Mouse (Mus musculus) neural tube, embryonic 13.5 days (tissue): ENCODE results near the gene Atp2a1. TPM values are rescaled to one million over a fixed set of nuclear protein-coding genes. Genes with fewer than 3 reads are reported as not detected.

Experiments
- ATAC-seq: fragments of 200-750 bp; cut with Nextera tagmentation; 2 replicates; pipeline ENCODE4 v1.8.0; 2017; ENCODE audit warnings: low read depth, mild to moderate bottlenecking, moderate TSS enrichment, moderate library complexity
- H3K27ac ChIP-seq: fragments of 300-500 bp; sonication (generic); replicated peaks from 2 replicates; pipeline ENCODE4 v1.5.1; 2015; ENCODE audit warnings: moderate library complexity, mild to moderate bottlenecking, inconsistent platforms
- H3K27me3 ChIP-seq: fragments of 300-500 bp; sonication (generic); 2 replicates; pipeline ENCODE4 v1.6.1; 2015; ENCODE audit warnings: mild to moderate bottlenecking, inconsistent platforms
- H3K36me3 ChIP-seq: fragments of 300-500 bp; sonication (generic); 2 replicates; pipeline ENCODE4 v1.6.1; 2015; ENCODE audit warnings: mild to moderate bottlenecking, inconsistent platforms
- H3K4me1 ChIP-seq: fragments of 300-500 bp; sonication (generic); replicated peaks from 2 replicates; pipeline ENCODE4 v1.6.1; 2015; ENCODE audit warnings: inconsistent platforms
- H3K4me2 ChIP-seq: fragments of 300-500 bp; sonication (generic); 2 replicates; pipeline ENCODE4 v1.6.1; 2015; ENCODE audit warnings: inconsistent platforms, mild to moderate bottlenecking, moderate library complexity
- H3K4me3 ChIP-seq: fragments of 300-500 bp; sonication (generic); 2 replicates; pipeline ENCODE4 v1.5.1; 2015; ENCODE audit warnings: mild to moderate bottlenecking, inconsistent platforms
- H3K9ac ChIP-seq: fragments of 300-500 bp; sonication (generic); 2 replicates; pipeline ENCODE4 v1.6.1; 2015; ENCODE audit warnings: moderate library complexity, mild to moderate bottlenecking, inconsistent platforms
- H3K9me3 ChIP-seq: fragments of 300-500 bp; sonication (generic); 2 replicates; pipeline ENCODE4 v1.6.1; 2016; ENCODE audit warnings: inconsistent platforms
- WGBS: fragments of 180-500 bp; shearing (Covaris S2); methylation state at CpG from one replicate; pipeline ENCODE4 v1.1.7; 2015; 5-methylcytosine and 5-hydroxymethylcytosine counted together
- polyA plus RNA-seq: library from polyadenylated mRNA; unstranded; fragments of >200 nt; fragmentation: Nextera tagmentation; extraction: Ambion mirVana; gene quantifications from 2 replicates; pipeline ENCODE4 v1.2.1, GENCODE M21; 2015

The Atp2a1 gene
- polyA plus RNA-seq, 1 experiment from 2014 or later = 2.1 TPM

DNA sequence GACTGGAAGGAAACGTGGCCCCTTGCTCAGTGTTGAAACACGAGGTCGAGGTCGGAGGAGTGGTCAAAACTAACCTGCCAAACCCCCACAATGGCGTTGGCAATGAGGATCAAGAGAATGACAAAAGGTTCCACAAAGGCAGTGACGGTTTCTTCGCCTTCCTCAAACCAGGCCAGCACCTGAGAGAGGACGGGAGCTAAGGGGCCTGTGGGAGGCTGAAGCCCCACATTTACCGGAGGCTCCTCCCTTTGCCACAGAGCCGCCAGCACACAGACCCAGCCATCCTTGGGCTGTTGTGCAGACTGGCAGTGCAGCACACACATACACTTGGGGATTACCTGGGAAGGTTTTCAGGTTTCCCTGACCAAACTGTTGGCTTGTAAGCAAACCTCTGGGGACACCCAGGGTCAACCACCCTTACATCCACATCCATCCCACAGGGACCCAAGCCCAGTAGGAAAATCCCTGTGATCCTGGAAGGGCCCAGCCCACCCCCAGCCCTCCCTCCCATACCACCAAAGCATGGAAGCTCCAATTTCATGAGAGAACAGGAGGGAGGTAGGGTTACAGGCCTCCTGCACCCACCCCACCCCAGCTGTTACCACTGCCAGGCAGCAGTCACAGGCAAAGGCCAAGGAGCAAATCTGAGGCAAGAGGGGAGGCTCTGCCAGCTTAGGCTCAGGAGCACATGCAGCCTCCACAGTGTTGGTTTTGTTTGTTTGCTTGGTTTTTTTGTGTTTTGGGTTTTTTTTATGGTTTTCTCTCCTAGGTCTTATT, 2.1 kb downstream of the Atp2a1 start:
- Histone ChIP-seq H3K4me1 (0 out of 2 replicates have a peak, but pooled peaks cover 3% of the 10 kb centered on the region), H3K36me3 (no peaks in the 10 kb centered on the region), H3K27ac (no peak overlapping the region), H3K27me3 (no peaks in the 10 kb centered on the region), H3K9me3 (no peaks in the 10 kb centered on the region), H3K4me2 (no peak overlapping the region), H3K9ac (no peak overlapping the region), H3K4me3 (no peak overlapping the region)
- ATAC-seq = no peak
- WGBS = 61% methylated on average over 10 of the region's 10 CpGs

DNA sequence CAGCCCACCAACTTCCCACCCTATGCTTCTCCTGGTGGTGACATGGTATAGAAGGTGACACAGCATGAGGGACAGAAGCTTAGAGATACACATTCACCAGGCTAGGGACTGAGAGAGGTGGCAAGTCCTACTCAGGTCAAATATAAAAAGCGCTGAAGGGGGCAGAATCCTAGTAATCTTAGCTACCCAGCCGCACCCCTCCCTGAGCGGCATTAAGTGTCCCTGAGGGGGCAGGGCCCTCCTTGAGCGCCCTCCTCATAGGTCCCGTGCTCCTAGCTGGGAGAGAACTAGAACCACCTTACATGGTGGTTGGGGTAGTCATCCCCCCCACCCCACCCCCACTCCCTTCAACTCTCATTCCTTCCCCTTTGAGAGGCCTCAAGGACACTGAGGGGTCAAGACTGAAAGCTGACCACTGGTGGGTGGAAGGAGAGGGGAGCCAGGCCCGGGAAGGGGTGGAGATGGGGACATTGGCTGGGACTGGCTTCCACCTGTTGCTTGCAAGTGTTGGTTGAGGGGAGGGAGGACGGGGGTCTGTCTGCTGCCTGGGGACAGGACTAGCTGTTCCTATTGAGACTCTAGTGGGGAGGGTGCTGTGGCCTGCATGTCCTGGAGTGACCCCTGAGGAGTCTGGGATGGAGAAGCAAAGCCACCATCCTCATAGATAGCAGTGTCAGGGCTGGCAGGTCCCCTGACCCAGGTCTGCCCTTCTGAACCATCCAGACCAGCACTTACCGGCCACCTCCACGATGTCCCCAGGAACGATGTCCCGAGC, 3.9 kb downstream of the Atp2a1 start:
- no peaks in the 10 kb centered on the region for H3K36me3 ChIP-seq
- H3K27me3 ChIP-seq = no peaks in the 10 kb centered on the region
- no peak overlapping the region for H3K4me2 ChIP-seq
- no peaks in the 10 kb centered on the region for H3K4me1 ChIP-seq
- ATAC-seq = no peak
- H3K9ac ChIP-seq = no peak overlapping the region
- no peak overlapping the region for H3K27ac ChIP-seq
- 81% methylated on average over 11 of the region's 11 CpGs for WGBS
- H3K4me3 ChIP-seq = no peak overlapping the region
- H3K9me3 ChIP-seq = no peaks in the 10 kb centered on the region

GRCm38 (mm10) chr7:126458225-126458624, 4.7 kb downstream of the Atp2a1 start:
- WGBS = 89% methylated on average over 5 of the region's 5 CpGs
- H3K27me3 ChIP-seq = no peaks in the 10 kb centered on the region
- H3K4me1 ChIP-seq = no peaks in the 10 kb centered on the region
- H3K9me3 ChIP-seq = no peaks in the 10 kb centered on the region
- no peaks in the 10 kb centered on the region for H3K36me3 ChIP-seq
- no peak overlapping the region for H3K9ac ChIP-seq
- H3K4me3 ChIP-seq = no peak overlapping the region
- no peak overlapping the region for H3K4me2 ChIP-seq
- no peak for ATAC-seq
- H3K27ac ChIP-seq = no peak overlapping the region

DNA sequence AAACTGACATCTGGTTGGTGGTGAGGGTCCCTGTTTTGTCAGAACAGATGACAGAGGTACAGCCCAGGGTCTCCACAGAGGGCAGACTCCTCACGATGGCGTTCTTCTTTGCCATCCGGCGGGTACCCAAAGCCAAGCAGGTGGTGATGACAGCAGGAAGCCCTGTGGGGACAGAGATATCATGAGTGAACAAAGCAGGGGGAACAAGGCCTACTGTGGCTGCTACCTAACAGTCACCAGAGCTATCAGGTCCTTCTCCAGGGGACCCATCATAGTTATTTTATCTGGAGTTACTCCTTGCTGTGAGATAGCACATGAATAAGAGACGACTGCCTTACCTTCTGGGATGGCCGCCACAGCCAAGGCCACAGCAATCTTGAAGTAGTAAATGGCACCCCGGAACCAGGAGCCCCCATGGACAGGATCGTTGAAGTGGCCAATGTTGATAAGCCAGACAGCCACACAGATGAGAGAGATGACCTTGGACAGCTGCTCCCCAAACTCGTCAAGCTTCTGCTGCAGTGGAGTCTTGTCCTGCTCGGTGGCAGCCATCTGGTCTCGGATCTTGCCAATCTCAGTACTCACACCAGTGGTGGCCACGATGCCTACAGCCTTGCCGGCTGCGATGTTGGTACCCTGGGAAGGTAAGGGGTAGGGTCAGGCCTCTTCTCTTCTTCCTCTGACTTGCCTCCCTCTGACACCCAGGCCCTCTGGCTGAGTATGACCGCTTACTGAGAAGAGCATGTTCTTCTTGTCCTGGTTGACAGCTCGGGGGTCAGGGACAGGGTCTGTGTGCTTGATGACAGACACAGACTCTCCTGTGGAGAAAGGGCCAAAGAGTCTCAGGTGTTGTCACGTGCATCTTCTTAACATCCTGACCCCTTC, 6.3 kb downstream of the Atp2a1 start:
- H3K27me3 ChIP-seq = no peaks in the 10 kb centered on the region
- no peak overlapping the region for H3K27ac ChIP-seq
- no peak overlapping the region for H3K4me3 ChIP-seq
- no peak for ATAC-seq
- H3K9ac ChIP-seq = no peak overlapping the region
- H3K36me3 ChIP-seq = no peaks in the 10 kb centered on the region
- H3K9me3 ChIP-seq = no peaks in the 10 kb centered on the region
- WGBS = 92% methylated on average over 17 of the region's 17 CpGs
- no peak overlapping the region for H3K4me2 ChIP-seq
- H3K4me1 ChIP-seq = no peaks in the 10 kb centered on the region

- no peaks in the 10 kb centered on the region for H3K4me1 ChIP-seq
- WGBS = 79% methylated on average over 2 of the region's 2 CpGs
Measured at GRCm38 (mm10) chr7:126455242-126455641, 7.7 kb downstream of the Atp2a1 start.

DNA sequence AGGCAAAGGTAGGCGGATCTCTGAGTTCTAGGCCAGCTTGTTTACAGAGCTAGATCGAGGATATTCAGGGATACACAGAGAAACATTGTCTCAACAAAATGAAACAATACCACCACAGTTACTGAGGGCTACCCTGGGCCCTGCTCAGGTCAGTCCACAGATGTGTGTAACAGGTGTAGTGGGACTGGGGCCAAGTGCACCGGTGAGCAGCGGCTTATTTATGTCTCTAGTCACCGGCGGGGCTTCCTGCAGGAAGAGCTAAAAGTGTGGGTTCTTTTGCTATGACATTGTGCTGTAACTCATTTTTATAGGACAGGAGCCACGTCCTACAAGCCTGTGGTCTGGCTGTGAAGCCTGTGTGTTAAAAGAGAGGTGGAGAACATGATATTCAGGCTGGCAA, 9.0 kb downstream of the Atp2a1 start:
- Histone ChIP-seq H3K4me2 (no peak overlapping the region), H3K27me3 (no peaks in the 10 kb centered on the region), H3K9ac (no peak overlapping the region), H3K36me3 (peaks cover under 1% of the 10 kb centered on the region; the same call in 1 of the 2 replicates), H3K9me3 (no peaks in the 10 kb centered on the region), H3K27ac (no peak overlapping the region), H3K4me3 (no peak overlapping the region), H3K4me1 (no peaks in the 10 kb centered on the region)
- no peak for ATAC-seq
- 64% methylated on average over 7 of the region's 7 CpGs for WGBS

More at GRCm38 (mm10) chr7:126455242-126455641, 7.7 kb downstream of the Atp2a1 start:
- no peaks in the 10 kb centered on the region for H3K27me3 ChIP-seq
- H3K36me3 ChIP-seq = no peaks in the 10 kb centered on the region
- H3K27ac ChIP-seq = no peak overlapping the region
- no peaks in the 10 kb centered on the region for H3K9me3 ChIP-seq
- no peak for ATAC-seq
- H3K4me2 ChIP-seq = no peak overlapping the region
- H3K9ac ChIP-seq = no peak overlapping the region
- no peak overlapping the region for H3K4me3 ChIP-seq

DNA sequence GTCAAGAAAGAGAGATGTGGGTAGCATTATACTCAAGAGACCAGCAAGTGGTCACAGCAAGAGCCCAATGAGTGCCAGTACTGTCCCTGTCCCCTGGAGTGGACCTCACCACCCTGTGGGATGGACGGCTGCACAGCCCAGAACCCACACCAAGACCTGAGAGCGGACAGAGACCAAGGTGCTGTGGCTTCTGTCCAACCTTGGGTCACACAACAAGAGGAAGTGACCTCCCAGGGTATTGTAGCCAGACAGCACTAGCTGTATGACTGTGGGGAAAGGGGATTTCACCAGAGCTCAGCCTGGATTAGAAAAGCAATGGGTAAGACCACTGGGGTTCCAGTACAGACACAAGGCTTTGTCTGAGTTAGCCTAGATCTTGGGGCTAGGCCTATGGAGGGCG, 10.7 kb downstream of the Atp2a1 start:
- no peak for ATAC-seq
- Histone ChIP-seq H3K27ac (no peak overlapping the region), H3K9me3 (no peaks in the 10 kb centered on the region), H3K4me3 (no peak overlapping the region), H3K9ac (no peak overlapping the region), H3K4me1 (no peaks in the 10 kb centered on the region), H3K27me3 (no peaks in the 10 kb centered on the region), H3K4me2 (no peak overlapping the region), H3K36me3 (peaks cover 17% of the 10 kb centered on the region)
- 92% methylated on average over 3 of the region's 3 CpGs for WGBS

GRCm38 (mm10) chr7:126450641-126451040, 12.3 kb downstream of the Atp2a1 start:
- no peak for ATAC-seq
- H3K9me3 ChIP-seq = no peaks in the 10 kb centered on the region
- H3K27ac ChIP-seq = no peak overlapping the region
- peaks cover 33% of the 10 kb centered on the region for H3K36me3 ChIP-seq
- WGBS = 94% methylated on average over 6 of the region's 6 CpGs
- no peak overlapping the region for H3K4me3 ChIP-seq
- no peak overlapping the region for H3K9ac ChIP-seq
- H3K27me3 ChIP-seq = no peaks in the 10 kb centered on the region
- no peaks in the 10 kb centered on the region for H3K4me1 ChIP-seq
- H3K4me2 ChIP-seq = no peak overlapping the region

DNA sequence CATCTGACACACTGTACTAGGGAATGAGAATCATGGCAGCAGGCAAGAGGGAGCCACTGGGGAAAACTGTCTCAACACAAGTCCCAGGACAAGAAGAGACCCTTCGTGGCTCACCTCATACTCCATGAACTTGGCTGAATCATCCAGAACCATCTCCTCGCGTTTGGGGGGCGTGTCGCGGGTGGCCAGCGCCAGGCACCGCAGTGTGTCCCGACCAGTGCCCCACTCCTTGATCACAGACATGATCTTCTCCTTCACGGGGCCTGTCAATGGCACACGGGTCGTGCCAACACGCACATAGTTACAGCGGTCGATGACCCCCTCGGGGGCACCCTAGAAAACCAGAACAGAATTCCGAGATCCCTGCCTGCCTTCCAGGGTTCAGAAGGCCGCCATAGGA, 12.9 kb downstream of the Atp2a1 start:
- no peaks in the 10 kb centered on the region for H3K27me3 ChIP-seq
- WGBS = 93% methylated on average over 18 of the region's 18 CpGs
- no peak for ATAC-seq

GRCm38 (mm10) chr7:126448481-126448880, 14.4 kb downstream of the Atp2a1 start:
- H3K9ac ChIP-seq = no peak overlapping the region
- no peak for ATAC-seq
- no peak overlapping the region for H3K27ac ChIP-seq
- no peaks in the 10 kb centered on the region for H3K27me3 ChIP-seq
- no peak overlapping the region for H3K4me3 ChIP-seq
- 94% methylated on average over 19 of the region's 19 CpGs for WGBS
- H3K9me3 ChIP-seq = no peaks in the 10 kb centered on the region
- peaks cover 52% of the 10 kb centered on the region for H3K36me3 ChIP-seq
- H3K4me1 ChIP-seq = no peaks in the 10 kb centered on the region
- no peak overlapping the region for H3K4me2 ChIP-seq

More for the DNA sequence above, 12.9 kb downstream of the Atp2a1 start:
- H3K4me3 ChIP-seq = no peak overlapping the region
- no peak overlapping the region for H3K27ac ChIP-seq
- peaks cover 39% of the 10 kb centered on the region for H3K36me3 ChIP-seq
- H3K4me2 ChIP-seq = no peak overlapping the region
- H3K4me1 ChIP-seq = no peaks in the 10 kb centered on the region
- no peak overlapping the region for H3K9ac ChIP-seq
- H3K9me3 ChIP-seq = no peaks in the 10 kb centered on the region

DNA sequence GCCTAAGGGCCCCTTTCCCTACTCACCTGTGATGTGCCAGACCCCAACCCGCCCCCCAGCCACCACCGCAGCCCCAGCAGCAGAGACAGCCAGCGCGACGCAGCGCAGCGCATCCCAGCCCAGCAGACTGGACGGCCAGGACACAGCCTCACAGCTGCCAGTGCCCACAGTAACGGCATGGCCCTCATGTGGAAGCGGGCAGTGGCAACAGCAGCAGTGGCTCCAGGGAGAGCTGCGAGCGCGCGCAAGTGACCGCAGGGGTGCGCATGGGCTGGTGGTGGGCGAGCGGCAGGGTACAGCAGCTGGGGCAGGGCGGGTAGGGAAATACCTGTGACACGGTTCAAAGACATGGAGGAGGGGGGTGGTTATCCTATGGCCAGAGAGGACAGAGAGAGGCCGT, 16.7 kb downstream of the Atp2a1 start:
- WGBS = 92% methylated on average over 21 of the region's 21 CpGs
- H3K9ac ChIP-seq = no peak overlapping the region
- no peaks in the 10 kb centered on the region for H3K9me3 ChIP-seq
- H3K4me2 ChIP-seq = no peak overlapping the region
- no peak for ATAC-seq
- no peaks in the 10 kb centered on the region for H3K27me3 ChIP-seq
- H3K36me3 ChIP-seq = peaks cover 72% of the 10 kb centered on the region
- no peak overlapping the region for H3K27ac ChIP-seq
- no peak overlapping the region for H3K4me3 ChIP-seq
- H3K4me1 ChIP-seq = no peaks in the 10 kb centered on the region
